Mouse (Mus musculus): ENCODE measurements around the gene Dusp19. TPM values are rescaled to one million over a fixed set of nuclear protein-coding genes. Genes with fewer than 3 reads are reported as not detected.

Dusp19 gene
- polyA plus RNA-seq, 1 experiment from 2014 or later = 15.6 TPM

DNA sequence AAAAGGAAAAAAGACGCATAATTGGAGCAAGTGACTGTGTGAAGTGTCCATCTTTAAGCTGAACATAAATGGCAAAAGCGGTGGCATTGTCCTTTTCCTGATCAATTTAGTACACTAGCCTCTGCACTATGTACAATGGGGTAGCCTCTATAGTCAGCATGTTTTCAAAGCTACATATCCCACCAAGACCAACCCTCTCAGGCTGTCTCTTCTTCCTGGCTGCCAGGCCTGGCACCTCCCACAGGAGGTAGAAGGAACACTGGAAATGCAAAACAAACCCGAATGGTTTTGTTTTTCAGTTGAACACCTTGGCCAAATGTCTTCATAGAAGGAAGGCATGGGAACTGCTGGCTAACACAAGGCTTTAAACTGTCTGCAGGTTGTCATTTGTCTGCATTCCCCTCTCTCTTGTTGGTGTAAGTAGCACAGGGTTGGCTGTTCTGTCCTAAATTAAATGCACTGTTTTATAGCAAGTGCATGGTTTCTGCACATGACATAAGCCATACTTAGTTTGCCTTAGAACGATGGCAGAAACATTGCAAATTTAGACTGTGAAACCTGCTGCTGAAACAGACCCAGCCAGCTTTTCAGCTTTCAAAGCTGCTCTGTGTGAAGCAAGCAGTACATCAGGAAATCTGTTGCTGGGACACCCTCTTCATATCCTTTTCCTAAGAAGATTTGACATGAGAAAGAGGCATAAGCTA is 22.5 kb upstream of the Dusp19 start:
- no peak overlapping the region for H3K27ac ChIP-seq (ENCODE audit: low read length)
- no peaks in the 10 kb centered on the region for H3K9me3 ChIP-seq (ENCODE audit: control insufficient read depth, low read length)
- no peaks in the 10 kb centered on the region for H3K4me1 ChIP-seq (replicated peaks; ENCODE audit: control insufficient read depth, insufficient read depth, low read length)
- no peak overlapping the region for H3K9ac ChIP-seq (ENCODE audit: low read length)
- H3K36me3 ChIP-seq (ENCODE audit: control insufficient read depth, insufficient read depth, low read length) = no peaks in the 10 kb centered on the region
- H3K4me2 ChIP-seq (ENCODE audit: low read depth, low read length) = no peak overlapping the region
- H3K4me3 ChIP-seq (ENCODE audit: low read length) = no peak overlapping the region
- ATAC-seq (ENCODE audit: low read depth) = no peak
- WGBS = 76% methylated on average over 4 of the region's 4 CpGs
- H3K27me3 ChIP-seq (ENCODE audit: control insufficient read depth, insufficient read depth, low read depth, low read length) = no peaks in the 10 kb centered on the region

DNA sequence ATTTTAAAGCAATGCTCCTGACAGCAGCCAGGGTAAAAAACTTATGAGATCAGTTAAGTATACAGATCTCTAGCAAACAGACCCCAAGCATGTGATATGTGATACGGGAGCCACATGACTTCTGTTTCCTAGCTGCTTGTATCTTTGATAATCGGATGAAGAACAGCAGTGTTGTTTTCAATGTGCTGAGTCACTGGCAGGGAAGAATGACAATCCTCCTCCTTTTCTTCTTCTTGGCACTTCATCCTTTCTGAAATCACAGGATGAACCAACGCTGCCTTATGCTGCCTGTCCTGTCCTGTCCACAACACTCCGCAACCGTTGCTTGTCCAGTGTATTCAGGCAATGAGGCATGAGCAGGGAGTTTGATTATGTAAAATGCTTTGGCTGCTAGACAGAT is 19.9 kb upstream of the Dusp19 start:
- Histone ChIP-seq H3K9me3 (ENCODE audit: control insufficient read depth, low read length) (no peaks in the 10 kb centered on the region), H3K9ac (ENCODE audit: low read length) (no peak overlapping the region), H3K4me1 (replicated peaks; ENCODE audit: control insufficient read depth, insufficient read depth, low read length) (no peaks in the 10 kb centered on the region), H3K4me3 (ENCODE audit: low read length) (no peak overlapping the region), H3K27me3 (ENCODE audit: control insufficient read depth, insufficient read depth, low read depth, low read length) (no peaks in the 10 kb centered on the region), H3K36me3 (ENCODE audit: control insufficient read depth, insufficient read depth, low read length) (no peaks in the 10 kb centered on the region), H3K27ac (ENCODE audit: low read length) (no peak overlapping the region), H3K4me2 (ENCODE audit: low read depth, low read length) (no peak overlapping the region)
- ATAC-seq (ENCODE audit: low read depth) = no peak
- 55% methylated on average over 5 of the region's 5 CpGs for WGBS

DNA sequence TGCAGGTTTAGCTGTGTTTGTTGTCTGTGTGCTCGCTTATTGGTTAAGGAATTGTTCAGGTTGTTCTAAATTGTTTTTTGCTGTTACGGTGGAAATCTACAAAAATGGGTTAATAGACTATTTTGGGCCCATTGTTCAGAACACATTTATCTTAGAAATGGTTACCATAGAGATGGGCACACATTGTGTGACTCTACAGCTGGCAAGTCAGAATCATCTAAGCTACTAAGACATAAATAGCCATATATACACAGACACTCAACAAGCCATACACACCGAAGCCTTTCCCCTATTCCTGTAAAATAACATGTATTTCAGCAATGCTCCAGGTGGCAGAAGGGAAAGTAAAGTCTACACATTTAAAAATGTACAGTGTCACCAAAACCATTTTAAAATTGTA is 17.0 kb upstream of the Dusp19 start:
- H3K4me3 ChIP-seq (ENCODE audit: low read length) = no peak overlapping the region
- H3K27me3 ChIP-seq (ENCODE audit: control insufficient read depth, insufficient read depth, low read depth, low read length) = no peaks in the 10 kb centered on the region
- 81% methylated on average over 3 of the region's 3 CpGs for WGBS
- H3K9ac ChIP-seq (ENCODE audit: low read length) = no peak overlapping the region
- no peak overlapping the region for H3K27ac ChIP-seq (ENCODE audit: low read length)
- ATAC-seq (ENCODE audit: low read depth) = no peak
- H3K4me2 ChIP-seq (ENCODE audit: low read depth, low read length) = no peak overlapping the region
- no peaks in the 10 kb centered on the region for H3K36me3 ChIP-seq (ENCODE audit: control insufficient read depth, insufficient read depth, low read length)
- no peaks in the 10 kb centered on the region for H3K4me1 ChIP-seq (replicated peaks; ENCODE audit: control insufficient read depth, insufficient read depth, low read length)
- no peaks in the 10 kb centered on the region for H3K9me3 ChIP-seq (ENCODE audit: control insufficient read depth, low read length)

DNA sequence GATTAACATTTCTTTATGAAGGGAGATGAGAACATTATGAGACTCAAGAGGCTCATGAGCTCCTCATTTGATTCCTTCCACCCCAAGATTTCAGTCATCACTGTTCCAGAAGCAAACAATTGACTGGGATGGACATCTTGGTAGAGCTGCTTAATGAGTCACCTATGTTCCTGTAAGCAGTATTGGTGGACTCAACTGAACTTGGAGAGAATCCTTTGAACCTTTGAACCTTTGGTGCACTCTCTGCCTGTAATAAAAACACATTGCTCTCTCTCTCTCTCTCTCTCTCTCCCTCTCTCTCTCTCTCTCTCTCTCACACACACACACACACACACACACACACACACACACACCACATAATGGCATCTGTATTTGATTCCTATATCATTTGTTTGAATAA is 16.2 kb upstream of the Dusp19 start:
- Histone ChIP-seq H3K9ac (ENCODE audit: low read length) (no peak overlapping the region), H3K4me1 (replicated peaks; ENCODE audit: control insufficient read depth, insufficient read depth, low read length) (no peaks in the 10 kb centered on the region), H3K4me3 (ENCODE audit: low read length) (no peak overlapping the region), H3K36me3 (ENCODE audit: control insufficient read depth, insufficient read depth, low read length) (no peaks in the 10 kb centered on the region), H3K27ac (ENCODE audit: low read length) (no peak overlapping the region), H3K4me2 (ENCODE audit: low read depth, low read length) (no peak overlapping the region), H3K9me3 (ENCODE audit: control insufficient read depth, low read length) (no peaks in the 10 kb centered on the region), H3K27me3 (ENCODE audit: control insufficient read depth, insufficient read depth, low read depth, low read length) (no peaks in the 10 kb centered on the region)
- no peak for ATAC-seq (ENCODE audit: low read depth)

DNA sequence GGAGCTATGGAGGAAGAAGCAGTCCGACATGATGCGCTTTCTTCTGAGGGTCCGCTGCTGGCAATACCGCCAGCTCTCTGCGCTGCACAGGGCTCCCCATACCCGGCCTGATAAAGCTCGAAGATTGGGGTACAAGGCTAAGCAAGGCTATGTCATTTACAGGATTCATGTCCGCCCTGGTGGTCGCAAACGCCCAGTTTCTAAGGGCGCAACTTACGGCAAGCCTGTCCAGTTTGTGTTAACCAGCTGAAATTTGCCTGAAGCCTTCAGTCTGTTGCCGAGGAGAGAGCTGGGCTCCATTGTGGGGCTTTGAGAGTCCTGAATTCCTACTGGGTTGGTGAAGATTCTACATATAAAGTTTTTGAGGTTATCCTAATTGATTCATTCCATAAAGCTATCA is 14.1 kb upstream of the Dusp19 start:
- 88% methylated on average over 13 of the region's 13 CpGs for WGBS
- H3K4me3 ChIP-seq (ENCODE audit: low read length) = no peak overlapping the region
- no peak overlapping the region for H3K4me2 ChIP-seq (ENCODE audit: low read depth, low read length)

DNA sequence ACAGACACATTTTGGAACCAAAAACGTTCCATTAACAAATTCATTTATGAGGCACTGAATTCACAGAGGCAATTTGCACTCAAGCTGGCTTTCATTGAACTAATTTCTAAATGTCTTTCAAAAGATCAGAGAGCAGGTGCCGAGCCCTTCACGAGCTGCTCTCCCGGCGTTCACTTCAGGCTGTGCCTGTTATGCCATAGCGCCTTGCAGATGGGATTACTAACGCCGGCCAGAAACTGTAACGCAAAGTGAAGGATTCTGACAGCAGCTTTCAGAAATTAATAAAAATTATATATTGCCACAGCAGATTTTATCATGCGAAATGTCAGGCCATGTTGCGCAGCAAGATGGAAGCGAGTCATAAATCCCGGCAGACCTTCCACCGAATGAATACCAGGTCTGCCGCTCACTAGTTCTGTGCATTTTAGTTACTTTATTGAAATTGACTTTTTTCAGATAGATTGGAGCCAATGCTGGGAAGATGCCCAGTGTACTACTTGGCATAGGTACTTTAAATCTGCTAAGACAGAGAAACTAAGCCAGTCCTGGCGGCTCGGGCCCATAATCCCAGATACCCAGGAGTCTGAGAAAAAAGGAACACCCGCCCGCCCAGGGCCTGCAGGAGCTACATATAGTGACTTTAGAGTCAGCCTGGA is 12.9 kb upstream of the Dusp19 start:
- 94% methylated on average over 19 of the region's 19 CpGs for WGBS
- no peak overlapping the region for H3K4me3 ChIP-seq (ENCODE audit: low read length)
- H3K4me2 ChIP-seq (ENCODE audit: low read depth, low read length) = no peak overlapping the region
- ATAC-seq (ENCODE audit: low read depth) = no peak
- H3K9ac ChIP-seq (ENCODE audit: low read length) = no peak overlapping the region
- H3K27ac ChIP-seq (ENCODE audit: low read length) = no peak overlapping the region
- no peaks in the 10 kb centered on the region for H3K4me1 ChIP-seq (replicated peaks; ENCODE audit: control insufficient read depth, insufficient read depth, low read length)
- H3K9me3 ChIP-seq (ENCODE audit: control insufficient read depth, low read length) = no peaks in the 10 kb centered on the region
- no peaks in the 10 kb centered on the region for H3K27me3 ChIP-seq (ENCODE audit: control insufficient read depth, insufficient read depth, low read depth, low read length)
- H3K36me3 ChIP-seq (ENCODE audit: control insufficient read depth, insufficient read depth, low read length) = no peaks in the 10 kb centered on the region

More for the DNA sequence above, 14.1 kb upstream of the Dusp19 start:
- Histone ChIP-seq H3K27ac (ENCODE audit: low read length) (no peak overlapping the region), H3K27me3 (ENCODE audit: control insufficient read depth, insufficient read depth, low read depth, low read length) (no peaks in the 10 kb centered on the region), H3K4me1 (replicated peaks; ENCODE audit: control insufficient read depth, insufficient read depth, low read length) (no peaks in the 10 kb centered on the region), H3K9ac (ENCODE audit: low read length) (no peak overlapping the region), H3K9me3 (ENCODE audit: control insufficient read depth, low read length) (no peaks in the 10 kb centered on the region), H3K36me3 (ENCODE audit: control insufficient read depth, insufficient read depth, low read length) (no peaks in the 10 kb centered on the region)
- no peak for ATAC-seq (ENCODE audit: low read depth)

DNA sequence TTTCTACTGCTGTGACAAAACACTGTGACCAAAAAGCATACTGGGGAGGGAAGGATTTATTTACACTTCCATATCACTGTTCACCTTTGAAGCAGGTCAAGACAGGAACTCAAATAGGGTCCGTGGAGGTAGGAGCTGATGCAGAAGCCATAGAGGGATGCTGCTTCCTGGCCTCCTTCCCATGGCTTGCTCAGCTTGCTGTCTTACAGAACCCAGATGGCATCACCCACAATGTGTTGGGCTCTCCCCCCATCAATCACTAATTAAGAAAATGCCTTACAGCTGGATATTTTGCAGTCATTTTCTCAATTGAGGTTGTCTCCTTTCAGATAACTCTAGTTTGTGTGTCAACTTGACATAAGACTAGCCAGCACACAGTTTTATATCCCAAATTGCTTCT is 4.6 kb upstream of the Dusp19 start:
- no peaks in the 10 kb centered on the region for H3K4me1 ChIP-seq (replicated peaks; ENCODE audit: control insufficient read depth, insufficient read depth, low read length)
- no peak overlapping the region for H3K4me2 ChIP-seq (ENCODE audit: low read depth, low read length)
- no peak overlapping the region for H3K9ac ChIP-seq (ENCODE audit: low read length)
- no peak overlapping the region for H3K4me3 ChIP-seq (ENCODE audit: low read length)
- WGBS = 30% methylated on average over 1 of the region's 1 CpGs
- H3K9me3 ChIP-seq (ENCODE audit: control insufficient read depth, low read length) = no peaks in the 10 kb centered on the region
- no peaks in the 10 kb centered on the region for H3K27me3 ChIP-seq (ENCODE audit: control insufficient read depth, insufficient read depth, low read depth, low read length)
- ATAC-seq (ENCODE audit: low read depth) = no peak
- H3K36me3 ChIP-seq (ENCODE audit: control insufficient read depth, insufficient read depth, low read length) = no peaks in the 10 kb centered on the region
- no peak overlapping the region for H3K27ac ChIP-seq (ENCODE audit: low read length)

DNA sequence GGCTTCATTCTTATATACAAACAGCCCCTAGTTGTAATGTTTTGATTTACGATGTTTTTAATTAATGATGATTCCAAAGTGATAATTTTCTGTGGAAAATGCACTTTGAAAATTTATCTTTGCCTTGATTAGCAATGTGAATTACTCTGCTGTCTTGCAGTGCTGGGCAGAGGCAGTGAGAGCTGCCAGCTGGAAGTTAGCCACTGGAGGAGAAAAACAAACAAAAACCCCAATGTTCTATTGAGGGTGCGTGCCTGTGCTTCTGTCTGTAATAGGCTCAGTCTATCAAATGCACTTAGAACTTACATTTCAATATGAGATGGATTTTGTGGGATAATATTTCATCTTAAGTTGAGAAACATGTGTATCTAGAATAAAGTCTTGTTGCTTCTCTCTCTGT is 4.0 kb upstream of the Dusp19 start:
- Histone ChIP-seq H3K9ac (ENCODE audit: low read length) (no peak overlapping the region), H3K27me3 (ENCODE audit: control insufficient read depth, insufficient read depth, low read depth, low read length) (no peaks in the 10 kb centered on the region), H3K4me2 (ENCODE audit: low read depth, low read length) (no peak overlapping the region), H3K27ac (ENCODE audit: low read length) (no peak overlapping the region), H3K4me3 (ENCODE audit: low read length) (no peak overlapping the region), H3K4me1 (replicated peaks; ENCODE audit: control insufficient read depth, insufficient read depth, low read length) (peaks cover 1% of the 10 kb centered on the region; the same call in 1 of the 2 replicates), H3K9me3 (ENCODE audit: control insufficient read depth, low read length) (no peaks in the 10 kb centered on the region), H3K36me3 (ENCODE audit: control insufficient read depth, insufficient read depth, low read length) (no peaks in the 10 kb centered on the region)
- no peak for ATAC-seq (ENCODE audit: low read depth)
- WGBS = 44% methylated on average over 2 of the region's 2 CpGs

DNA sequence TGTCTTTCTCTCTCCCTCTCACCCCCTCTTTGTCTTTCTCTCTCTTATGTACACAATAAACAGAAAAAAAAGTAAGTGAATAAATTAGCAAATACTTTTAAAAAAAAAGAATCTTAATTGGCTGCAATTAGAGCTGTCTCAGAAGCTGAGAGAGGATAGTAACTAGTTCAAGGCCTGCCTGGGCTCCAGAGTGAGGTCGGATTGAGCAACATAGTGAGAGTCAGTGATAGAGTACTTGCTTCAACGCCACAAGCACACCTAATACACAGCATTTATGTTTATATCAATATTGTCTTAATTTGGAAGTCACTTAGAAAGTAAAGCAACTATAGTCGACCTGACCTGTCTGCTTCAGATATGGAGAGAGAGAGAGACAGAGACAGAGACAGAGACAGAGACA is 2.1 kb downstream of the Dusp19 start:
- H3K9me3 ChIP-seq (ENCODE audit: control insufficient read depth, low read length) = no peaks in the 10 kb centered on the region
- H3K4me1 ChIP-seq (replicated peaks; ENCODE audit: control insufficient read depth, insufficient read depth, low read length) = peaks cover 5% of the 10 kb centered on the region; the same call in 1 of the 2 replicates
- no peak overlapping the region for H3K27ac ChIP-seq (ENCODE audit: low read length)
- H3K4me2 ChIP-seq (ENCODE audit: low read depth, low read length) = no peak overlapping the region
- 81% methylated on average over 3 of the region's 3 CpGs for WGBS
- no peak for ATAC-seq (ENCODE audit: low read depth)
- no peaks in the 10 kb centered on the region for H3K36me3 ChIP-seq (ENCODE audit: control insufficient read depth, insufficient read depth, low read length)
- no peaks in the 10 kb centered on the region for H3K27me3 ChIP-seq (ENCODE audit: control insufficient read depth, insufficient read depth, low read depth, low read length)
- no peak overlapping the region for H3K9ac ChIP-seq (ENCODE audit: low read length)
- no peak overlapping the region for H3K4me3 ChIP-seq (ENCODE audit: low read length)

Measured in lung, embryonic 16.5 days (tissue).